11 mouse cellular contexts compared by ENCODE assay signal in the genomic region with DNA sequence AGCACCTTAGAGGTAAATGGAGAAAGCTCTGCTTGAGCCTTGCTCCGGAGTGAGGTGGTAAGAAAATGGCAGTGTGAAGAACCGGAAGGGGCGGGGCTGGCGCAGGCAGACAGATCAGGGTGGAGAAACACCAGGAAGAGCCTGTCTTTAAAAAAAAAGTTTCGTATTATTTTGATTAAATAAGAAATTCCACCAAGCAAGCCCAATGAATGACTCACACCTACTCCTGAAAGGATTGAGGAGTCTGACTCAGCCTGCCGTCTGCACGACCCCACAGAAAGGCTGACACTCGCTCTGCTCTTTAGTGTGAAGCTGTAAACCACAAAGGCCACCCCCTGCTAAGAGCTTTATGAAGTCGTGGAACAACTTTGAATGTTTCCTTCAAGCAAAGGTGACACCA. TPM values are rescaled to one million over a fixed set of nuclear protein-coding genes. Genes with fewer than 3 reads are reported as not detected.
DNase-seq lines count a peak whose midpoint lies in the region; ATAC-seq and TF ChIP-seq lines count a peak whose summit lies in the region.
"Had no signal": no experiment of that assay in that cellular context is flagged by ENCODE, and none has a peak within 500 bp of the region (broad histone marks: within the 10 kb centered on the region; RNA-seq: fewer than 3 reads in every experiment).

No protein-coding gene starts in this region.

- peak overlapping the region; percentile 53 for H3K27ac ChIP-seq in stomach, postnatal 0 days (replicated peaks)
- no peak overlapping the region for H3K27ac ChIP-seq in midbrain, postnatal 0 days (ENCODE audit: low read depth, low read length)
- H3K27ac ChIP-seq: macrophage had no signal

- no peak overlapping the region for H3K9ac ChIP-seq in stomach, postnatal 0 days (ENCODE audit: low read length)
- no peak overlapping the region for H3K9ac ChIP-seq in midbrain, postnatal 0 days (replicated peaks; ENCODE audit: low read length, poor library complexity, severe bottlenecking)

- no peaks in the 10 kb centered on the region for H3K36me3 ChIP-seq in stomach, postnatal 0 days (ENCODE audit: control insufficient read depth, insufficient read depth, low read length)
- H3K36me3 ChIP-seq in midbrain, postnatal 0 days (ENCODE audit: insufficient read depth, low read length): no peaks in the 10 kb centered on the region

- TF ChIP-seq POLR2A in brain, embryonic 14.5 days (IDR thresholded peaks at IDR 0.05; ENCODE audit: borderline replicate concordance, extremely low read depth, insufficient read depth, insufficient read length, poor library complexity, severe bottlenecking): no peak

- peak; percentile 92 for DNase-seq in heart, adult 11 months
- no peak for DNase-seq in heart, adult 8-10 months (ENCODE audit: low spot score)
- DNase-seq in thymus, postnatal 4 days: peak; percentile 14
- DNase-seq in thymus, postnatal 14 days: no peak
- peak; percentile 6 for DNase-seq in brain, embryonic 14.5 days (ENCODE audit: low read depth)
- peak; percentile 33 for DNase-seq in stomach, postnatal 0 days (ENCODE audit: low spot score)
- DNase-seq in gastrocnemius, postnatal 36 days: no peak
- DNase-seq in midbrain, postnatal 0 days (ENCODE audit: low spot score): no peak
- DNase-seq: gastrocnemius, postnatal 25 days; right cerebral cortex, postnatal 14 days had no signal

- H3K4me3 ChIP-seq in stomach, postnatal 0 days (ENCODE audit: low read depth, low read length): no peak overlapping the region
- H3K4me3 ChIP-seq in midbrain, postnatal 0 days (ENCODE audit: low read depth, low read length): no peak overlapping the region

- no peak for TF ChIP-seq CTCF in brain, embryonic 14.5 days (IDR thresholded peaks at IDR 0.05; ENCODE audit: borderline replicate concordance, extremely low read depth, insufficient read depth, insufficient read length)
- no peak for TF ChIP-seq CTCF in stomach, postnatal 0 days (IDR thresholded peaks at IDR 0.05; ENCODE audit: low read depth)
- no peak for TF ChIP-seq CTCF in midbrain, postnatal 0 days (IDR thresholded peaks at IDR 0.05)

- 49% methylated on average over 9 of the region's 9 CpGs for WGBS in stomach, postnatal 0 days
- 52% methylated on average over 9 of the region's 9 CpGs for WGBS in midbrain, postnatal 0 days

- no peaks in the 10 kb centered on the region for H3K9me3 ChIP-seq in stomach, postnatal 0 days (ENCODE audit: control insufficient read depth, low read length)
- no peaks in the 10 kb centered on the region for H3K9me3 ChIP-seq in midbrain, postnatal 0 days (ENCODE audit: low read length)

- no peaks in the 10 kb centered on the region; the same call in 1 of the 2 replicates for H3K4me1 ChIP-seq in stomach, postnatal 0 days (replicated peaks; ENCODE audit: control insufficient read depth, insufficient read depth)
- no peaks in the 10 kb centered on the region for H3K4me1 ChIP-seq in midbrain, postnatal 0 days (ENCODE audit: insufficient read depth, low read length)

- H3K27me3 ChIP-seq in stomach, postnatal 0 days (ENCODE audit: control insufficient read depth, insufficient read depth, low read length): no peaks in the 10 kb centered on the region
- H3K27me3 ChIP-seq in midbrain, postnatal 0 days (ENCODE audit: insufficient read depth, low read length): no peaks in the 10 kb centered on the region

- intact Hi-C loops in gastrocnemius, postnatal 36 days (cut with DNase I): no loop called here

- no peak overlapping the region for H3K4me2 ChIP-seq in stomach, postnatal 0 days (replicated peaks; ENCODE audit: low read depth)
- H3K4me2 ChIP-seq in midbrain, postnatal 0 days (ENCODE audit: low read depth, low read length, poor library complexity, severe bottlenecking): no peak overlapping the region

- no peak for TF ChIP-seq EP300 in stomach, postnatal 0 days (optimal IDR thresholded peaks at IDR 0.05)

- peak; percentile 58 for ATAC-seq in stomach, postnatal 0 days (ENCODE audit: low FRiP score, low TSS enrichment)
- ATAC-seq in midbrain, postnatal 0 days (ENCODE audit: low FRiP score): no peak

RNA-seq across cellular contexts. Expression of gene Cdc14a, which starts 43.5 kb away (rescaled TPM):
- 1 to 10 TPM; 3.3 to 4.2 (median 3.7) TPM for total RNA-seq in heart, adult 8-10 months (2022)
- 6.5 and 8.5 TPM in 2 replicates for polyA plus RNA-seq in brain, embryonic 14.5 days (2012; rRNA removed)
- 4.6 TPM in 2 replicates for polyA plus RNA-seq in stomach, postnatal 0 days (2015; fragmentation: Nextera tagmentation; extraction: Ambion mirVana)
- 10 to 100 TPM; 20.6 to 23.8 TPM for total RNA-seq in gastrocnemius, postnatal 36 days (2021)
- total RNA-seq in midbrain, postnatal 0 days (2014; rRNA removed): 3.1 and 3.2 TPM in 2 replicates
- polyA plus RNA-seq in midbrain, postnatal 0 days (2015; fragmentation: Nextera tagmentation; extraction: Ambion mirVana): 1.6 and 2.2 TPM in 2 replicates

Comparison
In these comparisons a context has a peak if more than half of its experiments do, and no peak if none do; other contexts are left out.
1. DNase-seq: peak in heart, adult 11 months (single experiment), thymus, postnatal 4 days (single experiment), brain, embryonic 14.5 days (single experiment) and stomach, postnatal 0 days (single experiment); none in heart, adult 8-10 months (single experiment), thymus, postnatal 14 days (single experiment), gastrocnemius, postnatal 36 days (0 of 2) and midbrain, postnatal 0 days (single experiment).